Mouse (Mus musculus): ENCODE measurements around the gene Son.

The Son gene

GRCm38 (mm10) chr16:91688619-91689334 lies 41.5 kb downstream of the Son start, which contains the start of gene Donson:
Gene Donson, minus strand, starts transcription at chr16:91688770.
- DNase-seq, result peak; percentile 93

GRCm38 (mm10) chr16:91689791-91690190 lies 42.5 kb downstream of the Son start:
- no peak for DNase-seq

DNA sequence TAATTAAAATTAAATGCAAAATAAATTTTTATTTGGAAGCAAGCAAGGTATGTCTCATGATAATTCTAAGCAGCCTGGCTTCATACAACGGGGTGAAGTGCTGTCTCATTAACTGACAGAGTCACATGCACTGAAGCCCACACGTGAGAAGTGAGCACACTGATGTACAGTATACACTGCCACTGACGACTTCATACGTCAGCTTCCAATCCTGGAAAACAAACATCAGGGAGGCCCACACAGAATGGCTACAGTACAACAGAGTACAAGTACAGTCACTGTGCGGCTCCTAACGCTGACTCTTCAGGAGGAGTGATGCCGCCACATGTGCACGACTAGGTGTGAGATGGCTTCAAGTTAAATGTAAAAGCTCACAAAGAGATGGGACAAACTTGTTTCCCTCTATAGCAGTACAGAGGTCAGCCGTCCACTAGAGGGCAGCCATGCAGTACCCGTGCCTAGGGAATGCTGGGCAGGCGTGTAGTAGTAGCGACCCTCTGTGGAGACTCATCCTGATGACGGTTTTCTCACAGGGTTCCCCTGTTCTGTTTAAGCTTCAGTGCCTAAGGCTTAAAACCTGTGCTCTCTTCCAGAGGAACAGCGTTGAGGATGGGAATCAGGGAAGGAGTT lies 47.3 kb downstream of the Son start:
- DNase-seq, result peak; percentile 46

- DNase-seq, result no peak
Observed at GRCm38 (mm10) chr16:91695108-91695755, 47.9 kb downstream of the Son start.

GRCm38 (mm10) chr16:91698995-91699394 lies 51.7 kb downstream of the Son start:
- no peak for DNase-seq

GRCm38 (mm10) chr16:91701908-91702307 lies 54.6 kb downstream of the Son start:
- DNase-seq, result no peak

DNA sequence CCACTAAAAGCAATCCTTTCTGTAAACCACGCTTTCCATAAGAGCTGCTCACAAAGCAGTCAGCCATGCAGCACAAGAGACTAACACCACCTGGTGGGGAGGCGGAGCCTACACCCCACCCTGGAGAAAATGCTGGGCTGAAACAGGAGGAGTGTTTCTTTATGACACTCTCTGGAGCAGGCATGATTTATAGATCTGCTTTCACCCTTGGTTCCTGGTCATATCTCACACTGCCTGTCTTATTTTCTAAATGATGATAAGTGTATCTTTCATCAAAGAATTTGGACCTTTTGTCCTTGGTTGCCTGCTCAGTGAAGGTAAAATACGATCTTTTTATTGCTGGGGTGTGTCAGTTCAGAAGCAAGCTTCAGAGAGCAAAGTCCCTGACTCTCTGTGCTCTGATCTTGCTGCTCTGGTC lies 55.5 kb downstream of the Son start:
- no peak for DNase-seq

- no peak for DNase-seq
Observed at GRCm38 (mm10) chr16:91704603-91705340, 57.5 kb downstream of the Son start.

- DNase-seq, result no peak
Observed at GRCm38 (mm10) chr16:91710241-91710640, 62.9 kb downstream of the Son start.

DNA sequence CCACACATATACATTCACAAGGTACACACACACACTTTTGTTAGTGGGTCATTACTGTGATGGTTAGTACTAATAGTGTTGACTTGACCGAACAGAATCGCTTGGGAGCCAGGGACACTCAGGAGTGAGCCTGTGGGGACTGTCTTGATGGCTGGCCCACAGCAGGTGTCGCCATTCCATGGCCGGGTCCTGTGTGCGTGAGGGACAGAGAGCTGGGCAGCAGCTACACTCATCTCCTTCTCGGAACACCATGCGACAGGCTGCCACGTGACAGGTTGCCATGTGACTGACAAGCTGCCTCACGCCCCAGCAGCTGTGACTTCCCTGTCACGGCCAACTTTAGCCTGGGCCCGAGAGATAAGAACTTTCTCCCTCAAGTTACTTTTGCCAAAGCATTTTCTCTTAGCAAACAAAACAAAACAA lies 69.6 kb downstream of the Son start:
- DNase-seq, result no peak

- no peak for DNase-seq
Observed at GRCm38 (mm10) chr16:91717399-91717798, 70.1 kb downstream of the Son start.

DNA sequence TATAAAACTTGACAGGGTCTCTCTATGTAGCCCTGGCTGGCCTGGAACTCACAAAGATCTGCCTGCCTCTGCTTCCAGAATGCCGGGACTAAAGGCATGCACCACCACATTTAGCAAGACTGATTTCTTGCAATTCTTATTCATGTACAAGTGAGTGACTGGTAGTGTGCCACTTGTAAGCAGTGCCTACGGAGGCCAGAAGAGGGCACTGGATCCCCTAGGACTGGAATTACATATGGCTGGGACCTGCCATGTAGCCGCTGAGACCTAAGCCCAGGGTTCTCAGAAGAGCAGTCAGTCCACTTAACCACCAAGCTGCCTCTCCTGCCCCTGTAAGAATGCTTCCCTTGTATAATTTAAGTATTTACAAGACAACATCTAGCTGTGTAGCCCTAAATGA lies 76.9 kb downstream of the Son start:
- peak; percentile 51 for DNase-seq

GRCm38 (mm10) chr16:91727433-91727832 lies 80.1 kb downstream of the Son start:
- DNase-seq, result no peak

DNA sequence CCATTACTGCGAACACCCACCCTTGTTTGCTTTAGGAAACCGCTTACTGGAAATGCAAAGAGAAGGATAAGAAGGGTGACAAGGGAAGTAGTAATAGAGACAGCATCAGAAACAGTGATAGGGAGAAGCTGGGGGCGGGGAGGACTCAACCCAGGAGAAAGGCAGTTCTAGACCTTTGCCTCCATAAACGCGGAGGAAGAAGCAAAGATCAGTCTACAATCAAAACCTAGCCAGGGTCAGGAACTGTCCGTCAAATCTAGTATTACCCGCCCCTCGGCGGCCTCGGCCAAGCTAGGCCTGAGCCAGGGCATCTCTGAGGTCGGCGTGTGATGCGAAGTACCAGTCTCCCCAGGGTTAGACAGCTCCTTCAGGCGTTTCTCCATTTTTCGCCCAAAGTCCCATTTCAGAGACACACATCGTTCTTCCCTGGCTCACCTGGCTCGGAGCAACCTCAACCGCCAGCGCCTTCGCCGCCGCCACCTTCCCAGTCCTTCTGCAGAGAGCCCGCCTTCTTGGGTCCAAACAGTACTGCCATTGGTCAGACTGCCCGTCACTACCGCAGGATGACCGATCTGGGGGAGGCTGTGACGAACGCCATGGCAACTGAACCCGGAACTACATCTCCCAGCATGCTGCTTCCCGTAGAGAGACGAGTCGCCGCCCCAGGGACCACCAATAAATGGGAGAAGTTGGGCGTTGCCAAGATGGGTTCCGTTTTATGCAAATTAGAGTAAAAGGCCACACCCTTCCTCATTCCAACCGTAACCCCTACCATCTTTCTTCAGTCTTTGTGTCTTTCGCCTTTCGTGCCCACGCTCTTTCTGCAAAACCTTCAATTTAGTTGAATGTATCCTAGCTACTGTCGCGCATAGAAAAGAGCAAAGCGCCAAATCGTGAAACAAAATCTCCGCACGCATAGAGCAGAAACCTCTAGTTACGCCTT lies 81.1 kb downstream of the Son start, which contains the start of gene Cryzl1:
Gene Cryzl1, minus strand, starts transcription at position 853 of the 943 bp plus-strand sequence.
- DNase-seq, result peak; percentile 98
